Mouse (Mus musculus): ENCODE measurements around the gene Hspg2.
"Not testable (repeated sequence)": the region's sequence is repeated elsewhere in the genome, so short reads cannot be mapped to it uniquely, and the experiment has no call there.

The Hspg2 gene

GRCm38 (mm10) chr4:137574469-137574868, 105.9 kb downstream of the Hspg2 start, which contains the start of gene Ldlrad2:
Gene Ldlrad2, minus strand, starts transcription at chr4:137574569.
- no peak for DNase-seq (ENCODE audit: low spot score in 2 of 2)

- DNase-seq (ENCODE audit: low spot score in 2 of 2) = no peak
Measured at GRCm38 (mm10) chr4:137577486-137577885, 108.9 kb downstream of the Hspg2 start.

- no peak for DNase-seq (ENCODE audit: low spot score in 2 of 2)
Measured at GRCm38 (mm10) chr4:137578181-137578845, 109.7 kb downstream of the Hspg2 start.

GRCm38 (mm10) chr4:137579789-137580188, 111.2 kb downstream of the Hspg2 start:
- no peak for DNase-seq (ENCODE audit: low spot score in 2 of 2)

GRCm38 (mm10) chr4:137580299-137580698, 111.7 kb downstream of the Hspg2 start:
- no peak for DNase-seq (ENCODE audit: low spot score in 2 of 2)

- DNase-seq (ENCODE audit: low spot score in 2 of 2) = no peak
Measured at GRCm38 (mm10) chr4:137581815-137582214, 113.2 kb downstream of the Hspg2 start.

- DNase-seq (ENCODE audit: low spot score in 2 of 2) = not testable (repeated sequence)
Measured at GRCm38 (mm10) chr4:137589095-137589494, 120.5 kb downstream of the Hspg2 start.

GRCm38 (mm10) chr4:137589586-137589985, 121.0 kb downstream of the Hspg2 start:
- no peak for DNase-seq (ENCODE audit: low spot score in 2 of 2)

- no peak for DNase-seq (ENCODE audit: low spot score in 2 of 2)
Measured at GRCm38 (mm10) chr4:137590961-137591360, 122.4 kb downstream of the Hspg2 start.

GRCm38 (mm10) chr4:137593601-137594495, 125.3 kb downstream of the Hspg2 start, which contains the start of gene Usp48:
Gene Usp48, plus strand, starts transcription at chr4:137593755.
- peak; percentile 98 to 99 for DNase-seq (ENCODE audit: low spot score in 2 of 2)

- peak in 1 of 2 experiments; percentile 48 for DNase-seq (ENCODE audit: low spot score in 2 of 2)
Measured at GRCm38 (mm10) chr4:137594496-137595270, 126.1 kb downstream of the Hspg2 start.

GRCm38 (mm10) chr4:137597098-137597630, 128.6 kb downstream of the Hspg2 start:
- DNase-seq (ENCODE audit: low spot score in 2 of 2) = no peak

GRCm38 (mm10) chr4:137598577-137598976, 130.0 kb downstream of the Hspg2 start:
- DNase-seq (ENCODE audit: low spot score in 2 of 2) = no peak

- DNase-seq (ENCODE audit: low spot score in 2 of 2) = no peak
Measured at GRCm38 (mm10) chr4:137603449-137604171, 135.0 kb downstream of the Hspg2 start.

GRCm38 (mm10) chr4:137607023-137607422, 138.5 kb downstream of the Hspg2 start:
- no peak for DNase-seq (ENCODE audit: low spot score in 2 of 2)

- no peak for DNase-seq (ENCODE audit: low spot score in 2 of 2)
Measured at GRCm38 (mm10) chr4:137609281-137609680, 140.7 kb downstream of the Hspg2 start.

GRCm38 (mm10) chr4:137609702-137610101, 141.1 kb downstream of the Hspg2 start:
- DNase-seq (ENCODE audit: low spot score in 2 of 2) = no peak

GRCm38 (mm10) chr4:137610256-137610655, 141.7 kb downstream of the Hspg2 start:
- no peak for DNase-seq (ENCODE audit: low spot score in 2 of 2)

Data from right cerebral cortex, postnatal 36 days (tissue).